Mouse (Mus musculus): ENCODE data around the gene Hsd3b4. TPM values are rescaled to one million over a fixed set of nuclear protein-coding genes. Genes with fewer than 3 reads are reported as not detected.
"Not testable (repeated sequence)": the region's sequence is repeated elsewhere in the genome, so short reads cannot be mapped to it uniquely, and the experiment has no call there.

Gene Hsd3b4
- total RNA-seq (2021): not detected

DNA sequence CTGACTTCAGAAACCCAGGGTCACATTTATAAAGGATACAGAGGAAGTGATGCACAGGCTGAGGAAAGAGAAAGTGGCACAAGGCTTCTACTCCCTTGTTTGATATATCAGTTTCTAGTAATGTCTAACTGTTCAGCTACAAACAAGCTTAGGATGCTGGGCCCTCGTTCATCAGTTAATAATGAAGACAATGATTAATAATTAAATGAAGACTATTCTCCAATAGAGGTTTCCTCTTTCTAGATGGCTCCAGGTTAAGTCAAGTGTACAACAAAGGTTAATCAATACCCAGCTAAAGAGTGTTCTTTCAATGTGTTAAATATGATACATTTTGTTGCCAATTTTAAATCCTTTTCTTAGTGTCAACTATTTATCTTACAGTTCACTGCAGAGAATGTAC, at the start of gene Hsd3b4:
TSS of gene Hsd3b4 (minus strand) at position 101 of the 400 bp plus-strand sequence.
- not testable (repeated sequence) for DNase-seq

DNA sequence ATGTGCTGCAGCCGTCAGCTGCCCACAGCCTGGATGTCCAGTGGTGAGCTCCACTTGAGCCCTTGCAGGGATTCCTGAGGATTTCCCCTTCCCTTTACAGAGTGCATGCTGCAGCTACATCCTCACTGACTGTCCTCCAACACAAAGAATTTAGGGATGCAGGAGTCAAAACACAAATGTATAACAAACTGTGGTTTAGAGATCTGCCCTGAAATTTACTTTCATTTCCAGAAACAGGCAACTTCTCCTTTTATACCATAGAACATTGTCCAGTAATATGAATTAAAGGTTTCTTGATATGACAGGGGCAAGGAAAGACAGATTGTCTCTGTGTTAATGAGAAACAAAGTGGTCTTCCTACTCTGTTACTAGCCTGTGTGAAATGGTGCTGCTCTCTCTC, 40.5 kb upstream of the Hsd3b4 start:
- not testable (repeated sequence) for DNase-seq

DNA sequence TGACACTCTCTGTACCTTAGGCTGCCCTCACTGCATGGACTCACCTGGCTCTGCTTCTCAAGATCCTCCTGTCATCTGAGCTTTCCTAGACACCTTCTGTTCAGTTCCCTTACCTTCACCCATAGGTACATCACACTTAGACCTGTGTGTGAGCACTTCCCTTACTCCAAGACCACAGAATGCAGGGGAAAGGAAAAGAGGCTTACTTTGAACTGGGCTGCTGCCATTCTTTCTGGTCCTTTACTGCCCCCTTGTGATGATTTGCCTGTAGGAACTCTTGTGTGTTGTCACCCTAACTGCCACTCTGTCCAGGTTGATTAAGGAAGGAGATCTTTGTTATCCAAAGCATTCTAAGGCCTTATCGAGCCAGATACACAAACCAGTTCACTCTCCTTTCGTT, 39.9 kb upstream of the Hsd3b4 start:
- not testable (repeated sequence) for DNase-seq

DNA sequence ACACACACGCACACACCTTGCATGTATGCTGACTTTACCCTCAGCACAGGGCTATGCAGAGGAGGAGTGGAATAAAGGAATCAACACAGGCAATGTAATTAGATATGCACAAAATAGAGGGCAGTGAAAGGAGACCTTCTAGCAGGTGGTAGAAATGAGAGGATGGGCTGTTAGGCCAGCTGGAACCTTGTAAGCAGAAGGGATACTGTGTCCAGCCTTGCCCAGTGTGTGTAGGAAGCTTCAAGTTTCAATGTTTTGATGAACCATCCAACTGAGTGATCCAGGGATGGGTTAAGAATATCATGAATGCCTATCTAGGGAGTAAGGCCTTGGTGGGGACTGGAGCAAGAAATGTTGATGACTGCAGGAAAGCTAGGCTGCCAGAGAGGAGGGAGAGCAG, 38.2 kb upstream of the Hsd3b4 start:
- not testable (repeated sequence) for DNase-seq

DNA sequence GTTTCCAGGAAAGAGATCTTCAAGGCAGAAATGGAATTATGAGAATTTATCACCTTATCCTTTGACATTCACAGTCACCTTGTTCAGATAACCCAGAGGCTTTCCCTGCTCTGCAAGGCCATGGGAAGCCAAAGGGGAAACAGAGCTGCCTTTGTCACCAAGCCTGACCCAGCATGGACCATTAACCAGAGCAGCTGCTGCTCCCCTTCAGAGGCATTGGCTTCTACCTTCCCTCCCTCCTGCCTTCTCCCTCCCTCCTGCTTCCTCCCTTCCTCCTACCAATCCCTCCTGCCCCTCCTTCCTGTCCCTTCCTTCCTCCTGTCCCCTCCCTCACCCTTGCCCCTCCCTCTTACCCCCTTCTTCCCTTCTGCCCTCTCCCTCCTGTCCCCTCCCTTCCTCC, 37.3 kb upstream of the Hsd3b4 start:
- DNase-seq: not testable (repeated sequence)

DNA sequence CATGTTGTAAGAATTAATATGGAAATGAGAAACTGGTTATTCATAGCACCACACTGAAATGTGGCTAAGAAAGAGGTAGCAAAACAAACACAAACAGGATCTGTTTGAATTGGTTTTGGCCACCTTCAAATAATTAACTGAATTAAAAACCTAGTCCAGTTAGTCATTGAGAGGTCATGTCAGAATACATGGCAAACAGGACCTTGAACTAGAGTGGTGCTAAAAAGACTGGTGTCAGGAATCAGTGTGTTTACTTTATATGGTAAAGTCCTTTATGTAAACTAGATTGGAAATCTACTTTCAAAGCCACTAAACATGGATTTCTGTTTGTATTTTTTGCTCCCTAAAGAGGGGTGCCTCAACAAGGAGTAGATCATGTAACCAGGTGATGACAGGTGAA, 14.7 kb upstream of the Hsd3b4 start:
- not testable (repeated sequence) for DNase-seq

DNA sequence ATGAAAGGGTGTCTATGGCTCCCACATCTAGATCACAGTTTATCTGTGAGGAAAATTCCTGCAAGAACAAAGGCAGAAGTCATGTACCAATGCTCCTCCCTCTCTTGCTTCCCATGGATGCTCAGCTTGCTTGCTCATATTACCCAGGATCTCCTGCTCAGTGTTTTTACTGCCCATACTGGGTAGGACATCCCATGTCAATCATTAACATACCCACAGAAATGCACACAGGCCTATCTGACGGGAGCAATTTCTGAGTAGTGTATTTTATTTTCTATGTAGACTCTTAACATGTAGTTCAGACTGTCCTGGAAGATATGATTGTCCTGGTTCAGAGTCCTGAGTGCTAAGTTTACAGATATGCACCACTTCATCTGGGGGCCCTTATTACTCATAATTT, 14.2 kb upstream of the Hsd3b4 start:
- not testable (repeated sequence) for DNase-seq

DNA sequence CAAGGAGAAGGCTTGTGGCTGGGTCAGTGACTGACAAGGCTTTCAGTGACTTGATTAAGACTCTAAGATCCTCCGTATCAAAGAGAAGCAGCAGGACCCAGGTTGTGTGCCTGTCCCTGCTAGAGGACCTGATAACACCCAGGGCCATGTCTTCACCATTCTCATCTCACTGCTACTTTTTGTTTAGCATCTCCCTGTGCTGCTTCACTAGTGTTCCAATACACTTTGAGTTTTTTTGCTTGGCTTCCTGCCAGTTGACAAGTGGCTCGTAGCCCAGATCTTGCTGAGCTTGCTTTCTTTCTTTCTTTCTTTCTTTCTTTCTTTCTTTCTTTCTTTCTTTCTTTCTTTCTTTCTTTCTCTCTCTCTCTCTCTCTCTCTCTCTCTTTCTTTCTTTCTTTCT, 12.5 kb upstream of the Hsd3b4 start:
- DNase-seq: not testable (repeated sequence)

DNA sequence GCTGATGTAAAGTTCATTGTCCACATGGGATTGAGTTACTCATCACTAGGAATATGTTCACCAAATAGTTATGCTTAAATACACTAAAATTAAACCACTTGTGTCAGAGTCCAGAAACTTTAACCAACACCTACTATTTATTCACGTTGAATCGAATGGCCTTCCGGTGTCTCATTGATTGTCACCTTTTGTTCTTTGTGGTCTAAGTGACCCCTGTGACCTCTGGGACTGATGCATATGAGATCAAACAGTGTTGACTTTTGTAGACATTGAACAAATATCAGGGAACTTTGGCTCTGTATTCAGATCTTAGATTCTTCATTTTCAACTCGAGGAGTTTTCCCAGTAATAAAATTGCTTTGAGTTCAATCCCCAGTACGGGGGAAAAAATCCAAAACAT, 3.1 kb downstream of the Hsd3b4 start:
- not testable (repeated sequence) for DNase-seq

DNA sequence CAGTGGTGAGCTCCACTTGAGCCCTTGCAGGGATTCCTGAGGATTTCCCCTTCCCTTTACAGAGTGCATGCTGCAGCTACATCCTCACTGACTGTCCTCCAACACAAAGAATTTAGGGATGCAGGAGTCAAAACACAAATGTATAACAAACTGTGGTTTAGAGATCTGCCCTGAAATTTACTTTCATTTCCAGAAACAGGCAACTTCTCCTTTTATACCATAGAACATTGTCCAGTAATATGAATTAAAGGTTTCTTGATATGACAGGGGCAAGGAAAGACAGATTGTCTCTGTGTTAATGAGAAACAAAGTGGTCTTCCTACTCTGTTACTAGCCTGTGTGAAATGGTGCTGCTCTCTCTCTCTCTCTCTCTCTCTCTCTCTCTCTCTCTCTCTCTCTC, 12.9 kb downstream of the Hsd3b4 start:
- DNase-seq: not testable (repeated sequence)

DNA sequence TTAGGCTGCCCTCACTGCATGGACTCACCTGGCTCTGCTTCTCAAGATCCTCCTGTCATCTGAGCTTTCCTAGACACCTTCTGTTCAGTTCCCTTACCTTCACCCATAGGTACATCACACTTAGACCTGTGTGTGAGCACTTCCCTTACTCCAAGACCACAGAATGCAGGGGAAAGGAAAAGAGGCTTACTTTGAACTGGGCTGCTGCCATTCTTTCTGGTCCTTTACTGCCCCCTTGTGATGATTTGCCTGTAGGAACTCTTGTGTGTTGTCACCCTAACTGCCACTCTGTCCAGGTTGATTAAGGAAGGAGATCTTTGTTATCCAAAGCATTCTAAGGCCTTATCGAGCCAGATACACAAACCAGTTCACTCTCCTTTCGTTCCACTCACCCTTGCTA, 13.6 kb downstream of the Hsd3b4 start:
- DNase-seq: not testable (repeated sequence)

DNA sequence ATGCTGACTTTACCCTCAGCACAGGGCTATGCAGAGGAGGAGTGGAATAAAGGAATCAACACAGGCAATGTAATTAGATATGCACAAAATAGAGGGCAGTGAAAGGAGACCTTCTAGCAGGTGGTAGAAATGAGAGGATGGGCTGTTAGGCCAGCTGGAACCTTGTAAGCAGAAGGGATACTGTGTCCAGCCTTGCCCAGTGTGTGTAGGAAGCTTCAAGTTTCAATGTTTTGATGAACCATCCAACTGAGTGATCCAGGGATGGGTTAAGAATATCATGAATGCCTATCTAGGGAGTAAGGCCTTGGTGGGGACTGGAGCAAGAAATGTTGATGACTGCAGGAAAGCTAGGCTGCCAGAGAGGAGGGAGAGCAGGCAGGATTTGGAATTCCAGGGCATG, 15.3 kb downstream of the Hsd3b4 start:
- DNase-seq: not testable (repeated sequence)

DNA sequence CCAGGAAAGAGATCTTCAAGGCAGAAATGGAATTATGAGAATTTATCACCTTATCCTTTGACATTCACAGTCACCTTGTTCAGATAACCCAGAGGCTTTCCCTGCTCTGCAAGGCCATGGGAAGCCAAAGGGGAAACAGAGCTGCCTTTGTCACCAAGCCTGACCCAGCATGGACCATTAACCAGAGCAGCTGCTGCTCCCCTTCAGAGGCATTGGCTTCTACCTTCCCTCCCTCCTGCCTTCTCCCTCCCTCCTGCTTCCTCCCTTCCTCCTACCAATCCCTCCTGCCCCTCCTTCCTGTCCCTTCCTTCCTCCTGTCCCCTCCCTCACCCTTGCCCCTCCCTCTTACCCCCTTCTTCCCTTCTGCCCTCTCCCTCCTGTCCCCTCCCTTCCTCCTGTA, 16.1 kb downstream of the Hsd3b4 start:
- DNase-seq: not testable (repeated sequence)

DNA sequence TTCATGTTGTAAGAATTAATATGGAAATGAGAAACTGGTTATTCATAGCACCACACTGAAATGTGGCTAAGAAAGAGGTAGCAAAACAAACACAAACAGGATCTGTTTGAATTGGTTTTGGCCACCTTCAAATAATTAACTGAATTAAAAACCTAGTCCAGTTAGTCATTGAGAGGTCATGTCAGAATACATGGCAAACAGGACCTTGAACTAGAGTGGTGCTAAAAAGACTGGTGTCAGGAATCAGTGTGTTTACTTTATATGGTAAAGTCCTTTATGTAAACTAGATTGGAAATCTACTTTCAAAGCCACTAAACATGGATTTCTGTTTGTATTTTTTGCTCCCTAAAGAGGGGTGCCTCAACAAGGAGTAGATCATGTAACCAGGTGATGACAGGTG, 38.8 kb downstream of the Hsd3b4 start:
- not testable (repeated sequence) for DNase-seq

DNA sequence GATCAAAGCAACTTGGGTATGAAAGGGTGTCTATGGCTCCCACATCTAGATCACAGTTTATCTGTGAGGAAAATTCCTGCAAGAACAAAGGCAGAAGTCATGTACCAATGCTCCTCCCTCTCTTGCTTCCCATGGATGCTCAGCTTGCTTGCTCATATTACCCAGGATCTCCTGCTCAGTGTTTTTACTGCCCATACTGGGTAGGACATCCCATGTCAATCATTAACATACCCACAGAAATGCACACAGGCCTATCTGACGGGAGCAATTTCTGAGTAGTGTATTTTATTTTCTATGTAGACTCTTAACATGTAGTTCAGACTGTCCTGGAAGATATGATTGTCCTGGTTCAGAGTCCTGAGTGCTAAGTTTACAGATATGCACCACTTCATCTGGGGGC, 39.3 kb downstream of the Hsd3b4 start:
- not testable (repeated sequence) for DNase-seq

DNA sequence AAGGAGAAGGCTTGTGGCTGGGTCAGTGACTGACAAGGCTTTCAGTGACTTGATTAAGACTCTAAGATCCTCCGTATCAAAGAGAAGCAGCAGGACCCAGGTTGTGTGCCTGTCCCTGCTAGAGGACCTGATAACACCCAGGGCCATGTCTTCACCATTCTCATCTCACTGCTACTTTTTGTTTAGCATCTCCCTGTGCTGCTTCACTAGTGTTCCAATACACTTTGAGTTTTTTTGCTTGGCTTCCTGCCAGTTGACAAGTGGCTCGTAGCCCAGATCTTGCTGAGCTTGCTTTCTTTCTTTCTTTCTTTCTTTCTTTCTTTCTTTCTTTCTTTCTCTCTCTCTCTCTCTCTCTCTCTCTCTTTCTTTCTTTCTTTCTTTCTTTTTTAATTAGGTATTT, 41.0 kb downstream of the Hsd3b4 start:
- not testable (repeated sequence) for DNase-seq

DNA sequence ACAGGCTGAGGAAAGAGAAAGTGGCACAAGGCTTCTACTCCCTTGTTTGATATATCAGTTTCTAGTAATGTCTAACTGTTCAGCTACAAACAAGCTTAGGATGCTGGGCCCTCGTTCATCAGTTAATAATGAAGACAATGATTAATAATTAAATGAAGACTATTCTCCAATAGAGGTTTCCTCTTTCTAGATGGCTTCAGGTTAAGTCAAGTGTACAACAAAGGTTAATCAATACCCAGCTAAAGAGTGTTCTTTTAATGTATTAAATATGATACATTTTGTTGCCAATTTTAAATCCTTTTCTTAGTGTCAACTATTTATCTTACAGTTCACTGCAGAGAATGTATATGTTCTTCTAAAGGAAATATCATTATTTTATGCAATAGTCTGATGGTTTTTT, 53.3 kb downstream of the Hsd3b4 start, which contains the start of gene Gm4450:
TSS of gene Gm4450 (minus strand) at position 101 of the 400 bp plus-strand sequence.
- not testable (repeated sequence) for DNase-seq

DNA sequence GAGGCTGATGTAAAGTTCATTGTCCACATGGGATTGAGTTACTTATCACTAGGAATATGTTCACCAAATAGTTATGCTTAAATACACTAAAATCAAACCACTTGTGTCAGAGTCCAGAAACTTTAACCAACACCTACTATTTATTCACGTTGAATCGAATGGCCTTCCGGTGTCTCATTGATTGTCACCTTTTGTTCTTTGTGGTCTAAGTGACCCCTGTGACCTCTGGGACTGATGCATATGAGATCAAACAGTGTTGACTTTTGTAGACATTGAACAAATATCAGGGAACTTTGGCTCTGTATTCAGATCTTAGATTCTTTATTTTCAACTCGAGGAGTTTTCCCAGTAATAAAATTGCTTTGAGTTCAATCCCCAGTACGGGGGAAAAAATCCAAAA, 56.5 kb downstream of the Hsd3b4 start:
- not testable (repeated sequence) for DNase-seq

Other genes with a start within 250 kb of the Hsd3b4 start
- 1 to 10 TPM; 8.9 to 9.9 TPM for gene Hmgcs2, start 230.1 kb downstream of the Hsd3b4 start, total RNA-seq (2021)
- 10 to 100 TPM; 69.9 to 76.2 TPM for gene Phgdh, start 170.5 kb downstream of the Hsd3b4 start, total RNA-seq (2021)
- 10 to 100 TPM; 27.8 to 28.2 TPM for gene Zfp697, start 128.1 kb downstream of the Hsd3b4 start, total RNA-seq (2021)
- gene Gm4450, start 53.4 kb downstream of the Hsd3b4 start, total RNA-seq (2021): not detected
- not detected for gene Gm10681, start 78.3 kb upstream of the Hsd3b4 start, total RNA-seq (2021)
- not detected for gene Hsd3b5, start 119.7 kb upstream of the Hsd3b4 start, total RNA-seq (2021)
- under 1 TPM in 1 of 2 experiments, not detected in 1; 0.13 TPM for gene Hsd3b2, start 214.0 kb upstream of the Hsd3b4 start, total RNA-seq (2021)